Mouse (Mus musculus) heart, embryonic 16.5 days (tissue): ENCODE measurements at regions not wholly inside any gene's neighbourhood (a gene's known extent, or its start where the extent isn't known, plus 50 kb on each side); places are given as distances from the start of the nearest gene placed in this dataset.

Experiments used
- ATAC-seq: fragments of 200-750 bp; cut with Nextera tagmentation; replicated peaks from 2 replicates; pipeline ENCODE4 v1.8.0; 2017; ENCODE audit warnings: moderate number of reproducible peaks; ENCODE audit not compliant: insufficient read depth, low FRiP score; ENCODE audit errors: extremely low read depth
- H3K27ac ChIP-seq: fragments of 300-500 bp; sonication (generic); 2 replicates; pipeline ENCODE4 v1.5.1; 2014; ENCODE audit warnings: mild to moderate bottlenecking, low read length, control low read depth, moderate library complexity
- H3K27me3 ChIP-seq: fragments of 300-500 bp; sonication (generic); 2 replicates; pipeline ENCODE4 v1.6.1; 2014; ENCODE audit warnings: low read length, mixed read lengths; ENCODE audit not compliant: control insufficient read depth, insufficient read depth
- H3K36me3 ChIP-seq: fragments of 300-500 bp; sonication (generic); 2 replicates; pipeline ENCODE4 v1.6.1; 2014; ENCODE audit not compliant: control insufficient read depth, insufficient read depth
- H3K4me1 ChIP-seq: fragments of 300-500 bp; sonication (generic); 2 replicates; pipeline ENCODE4 v1.6.1; 2014; ENCODE audit warnings: low read length, mixed read lengths; ENCODE audit not compliant: control insufficient read depth, insufficient read depth
- H3K4me2 ChIP-seq: fragments of 300-500 bp; sonication (generic); 2 replicates; pipeline ENCODE4 v1.6.1; 2014; ENCODE audit warnings: low read depth, mild to moderate bottlenecking, control low read depth, low read length
- H3K4me3 ChIP-seq: fragments of 300-500 bp; sonication (generic); 2 replicates; pipeline ENCODE4 v1.5.1; 2014; ENCODE audit warnings: mild to moderate bottlenecking, control low read depth, low read length
- H3K9ac ChIP-seq: fragments of 300-500 bp; sonication (generic); 2 replicates; pipeline ENCODE4 v1.6.1; 2014; ENCODE audit warnings: low read length, control low read depth
- H3K9me3 ChIP-seq: fragments of 300-500 bp; sonication (generic); replicated peaks from 2 replicates; pipeline ENCODE4 v1.6.1; 2016; ENCODE audit warnings: low read length; ENCODE audit not compliant: control insufficient read depth
- WGBS: fragments of 180-500 bp; shearing (Covaris S2); extraction: QIAGEN DNeasy Blood & Tissue Kit; methylation state at CpG from one replicate; pipeline ENCODE4 v1.1.7; 2014; 5-methylcytosine and 5-hydroxymethylcytosine counted together

DNA sequence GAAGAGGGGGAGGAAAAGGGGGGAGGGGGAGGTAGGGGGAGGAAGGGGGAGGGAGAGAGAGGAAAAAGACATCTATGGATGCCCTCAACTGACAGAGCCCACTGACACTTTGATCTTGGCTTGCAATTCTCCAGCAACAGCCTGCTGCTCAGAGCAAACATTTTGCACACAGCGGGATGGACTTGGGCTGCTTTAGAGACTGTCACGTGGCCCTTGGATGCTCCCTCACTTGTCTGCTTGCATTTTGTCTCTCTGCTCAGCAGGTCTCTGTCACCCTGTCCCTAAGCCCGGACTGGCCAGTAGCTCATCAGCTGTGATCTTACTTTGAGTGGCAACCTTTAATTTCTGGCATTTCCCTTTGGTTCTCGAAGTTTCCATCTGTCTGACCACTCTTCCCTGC, 421.4 kb upstream of the Fam19a5 start:
- Histone ChIP-seq H3K4me2 (no peak overlapping the region), H3K4me1 (no peaks in the 10 kb centered on the region), H3K36me3 (no peaks in the 10 kb centered on the region), H3K4me3 (no peak overlapping the region), H3K27ac (no peak overlapping the region), H3K27me3 (no peaks in the 10 kb centered on the region), H3K9me3 (no peaks in the 10 kb centered on the region), H3K9ac (no peak overlapping the region)
- WGBS, result 19% methylated on average over 4 of the region's 4 CpGs
- ATAC-seq, result no peak

DNA sequence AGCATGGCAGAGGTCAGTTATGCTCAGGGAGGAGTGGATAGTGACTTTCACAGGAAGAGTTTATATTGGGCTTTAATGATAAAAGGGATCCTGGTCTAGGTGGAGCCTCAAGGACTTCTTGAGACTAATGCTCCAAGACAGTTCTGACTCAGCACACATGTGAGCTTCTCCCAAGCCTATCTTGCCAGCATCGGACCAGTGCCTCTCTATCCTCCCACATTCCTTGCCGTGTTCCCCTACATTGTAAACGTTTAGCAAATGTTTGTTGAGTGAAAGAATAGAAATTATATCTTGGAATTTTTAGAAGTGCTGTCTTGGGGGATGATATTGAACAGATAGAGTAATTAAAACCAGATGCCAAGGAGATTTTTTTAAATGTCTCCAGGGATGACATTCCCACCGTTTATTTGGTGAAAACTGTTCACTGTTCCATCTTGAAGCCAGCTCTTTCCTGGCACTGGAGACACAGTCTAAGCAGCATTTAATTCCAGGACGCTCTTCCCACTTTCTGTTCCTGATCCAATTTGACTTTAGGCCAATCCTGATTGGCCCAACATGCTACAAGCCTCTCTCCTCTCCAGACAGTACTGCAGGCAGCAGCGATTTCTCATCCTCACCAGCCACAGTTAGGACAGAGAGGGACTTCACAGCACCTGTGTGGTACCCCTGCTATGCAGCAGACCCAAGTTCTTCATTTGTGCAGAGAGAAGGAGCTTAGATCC, 418.5 kb upstream of the Fam19a5 start:
- Histone ChIP-seq H3K4me3 (no peak overlapping the region), H3K9ac (no peak overlapping the region), H3K27me3 (no peaks in the 10 kb centered on the region), H3K4me1 (no peaks in the 10 kb centered on the region), H3K9me3 (no peaks in the 10 kb centered on the region), H3K4me2 (no peak overlapping the region), H3K27ac (no peak overlapping the region), H3K36me3 (no peaks in the 10 kb centered on the region)
- 59% methylated on average over 6 of the region's 6 CpGs for WGBS
- ATAC-seq, result no peak

DNA sequence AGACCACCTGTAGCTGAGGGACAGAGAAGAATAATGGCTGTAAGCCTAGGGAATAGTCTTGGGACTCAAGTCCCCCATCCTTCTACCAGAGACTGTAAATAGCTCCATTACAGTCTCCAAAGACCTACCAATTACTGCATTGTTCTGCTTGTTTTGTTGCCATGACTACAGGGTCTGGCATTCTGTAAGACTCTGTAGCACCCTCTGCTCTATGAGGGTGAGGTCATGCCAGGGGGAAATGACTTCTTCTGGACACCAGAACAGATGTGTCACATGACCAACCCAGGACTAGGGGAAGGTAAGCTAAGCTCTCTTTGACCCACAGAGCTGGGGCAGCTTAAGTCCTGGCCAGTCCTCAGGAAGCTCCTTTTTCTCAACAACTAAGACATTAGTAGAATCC, 405.2 kb upstream of the Fam19a5 start:
- no peak for ATAC-seq
- Histone ChIP-seq H3K4me1 (no peaks in the 10 kb centered on the region), H3K36me3 (no peaks in the 10 kb centered on the region), H3K9me3 (no peaks in the 10 kb centered on the region), H3K9ac (no peak overlapping the region), H3K4me2 (no peak overlapping the region), H3K27ac (no peak overlapping the region), H3K4me3 (no peak overlapping the region), H3K27me3 (no peaks in the 10 kb centered on the region)

DNA sequence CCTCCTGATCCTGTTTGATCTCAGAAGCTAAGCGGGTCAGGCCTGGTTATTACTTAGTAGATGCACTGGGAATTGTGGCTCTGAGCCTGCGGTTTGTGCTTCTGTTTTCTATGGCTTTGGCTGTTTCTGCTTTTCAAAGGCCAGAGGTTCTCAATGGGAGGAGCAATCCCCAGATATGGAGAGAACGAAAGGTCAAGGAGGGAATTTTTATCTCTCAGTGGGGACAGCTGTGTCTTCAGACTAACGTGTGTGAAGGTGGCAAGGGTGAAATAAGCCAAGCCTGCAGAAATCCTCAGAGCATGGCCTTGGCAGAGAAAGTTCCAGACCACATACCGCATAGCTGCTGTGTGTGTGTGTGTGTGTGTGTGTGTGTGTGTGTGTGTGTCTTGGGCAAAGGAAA, 375.0 kb upstream of the Fam19a5 start:
- Histone ChIP-seq H3K4me3 (no peak overlapping the region), H3K4me1 (no peaks in the 10 kb centered on the region), H3K9ac (no peak overlapping the region), H3K36me3 (no peaks in the 10 kb centered on the region), H3K27ac (no peak overlapping the region), H3K9me3 (no peaks in the 10 kb centered on the region), H3K4me2 (no peak overlapping the region), H3K27me3 (no peaks in the 10 kb centered on the region)
- WGBS, result 59% methylated on average over 5 of the region's 5 CpGs
- no peak for ATAC-seq

DNA sequence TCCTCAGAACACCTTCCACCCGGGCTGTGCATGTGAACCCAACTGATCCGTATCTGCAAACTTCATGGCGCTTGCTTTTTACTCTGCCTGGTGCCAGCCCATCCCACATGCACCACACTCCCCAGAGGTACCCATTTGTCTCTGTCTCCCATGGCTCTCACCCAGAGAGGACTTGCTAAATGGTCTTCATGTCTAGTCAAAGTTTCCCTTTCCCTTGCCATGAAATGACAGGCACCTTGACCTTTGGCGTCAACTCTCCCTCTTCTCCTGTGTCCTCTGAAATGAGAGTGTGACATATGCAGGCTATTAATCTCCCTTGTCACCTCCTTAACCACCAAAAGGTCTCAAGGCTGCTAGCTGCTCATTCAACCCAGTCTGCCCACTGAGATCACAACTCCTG, 373.2 kb upstream of the Fam19a5 start:
- Histone ChIP-seq H3K27me3 (no peaks in the 10 kb centered on the region), H3K4me3 (no peak overlapping the region), H3K9me3 (no peaks in the 10 kb centered on the region), H3K4me1 (no peaks in the 10 kb centered on the region), H3K4me2 (no peak overlapping the region), H3K27ac (no peak overlapping the region), H3K36me3 (no peaks in the 10 kb centered on the region), H3K9ac (no peak overlapping the region)
- no peak for ATAC-seq
- 39% methylated on average over 4 of the region's 4 CpGs for WGBS

DNA sequence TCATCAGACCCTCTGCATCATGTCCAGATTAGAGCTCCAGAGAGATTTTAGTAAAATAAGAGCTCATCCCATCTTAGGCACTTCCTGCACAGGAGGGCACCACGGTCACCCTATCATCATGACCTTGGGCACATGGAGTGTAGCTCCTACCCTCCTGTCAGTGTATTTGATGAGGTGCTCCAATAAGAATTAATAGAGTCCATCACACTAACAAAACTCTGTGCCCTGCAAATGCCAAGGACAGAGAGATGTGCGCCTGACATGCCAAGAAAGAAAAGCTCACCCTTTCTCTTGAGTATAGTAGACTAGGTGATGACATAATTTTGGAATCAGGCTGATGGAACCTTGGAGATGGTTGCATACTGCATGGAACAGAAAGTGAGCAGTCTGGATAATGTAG, 371.0 kb upstream of the Fam19a5 start:
- 90% methylated on average over 2 of the region's 2 CpGs for WGBS
- H3K4me1 ChIP-seq, result no peaks in the 10 kb centered on the region
- no peaks in the 10 kb centered on the region for H3K9me3 ChIP-seq
- no peak overlapping the region for H3K4me2 ChIP-seq
- ATAC-seq, result no peak
- H3K4me3 ChIP-seq, result no peak overlapping the region
- H3K9ac ChIP-seq, result no peak overlapping the region
- H3K27me3 ChIP-seq, result no peaks in the 10 kb centered on the region
- H3K27ac ChIP-seq, result no peak overlapping the region
- H3K36me3 ChIP-seq, result no peaks in the 10 kb centered on the region

DNA sequence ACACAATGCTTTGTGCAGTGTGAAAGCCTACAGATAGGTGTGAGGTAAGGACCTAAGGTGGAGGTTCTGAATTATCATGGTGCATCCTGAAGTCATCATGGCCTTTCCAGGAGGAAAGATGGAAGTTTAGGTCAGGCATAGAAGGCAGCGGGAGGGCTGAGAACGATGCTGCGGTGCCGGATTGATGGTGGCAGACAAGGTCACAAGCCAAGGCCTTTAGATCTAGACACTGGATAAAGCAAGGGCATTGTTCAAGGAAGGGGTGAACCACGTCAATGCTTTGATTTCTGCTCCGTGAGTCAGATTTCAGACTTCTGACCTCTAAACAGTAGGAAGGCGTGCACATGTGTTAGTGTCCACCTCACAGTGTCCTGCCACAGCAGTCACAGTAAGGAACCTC, 365.5 kb upstream of the Fam19a5 start:
- H3K9me3 ChIP-seq, result no peaks in the 10 kb centered on the region
- no peaks in the 10 kb centered on the region for H3K27me3 ChIP-seq
- ATAC-seq, result no peak
- H3K27ac ChIP-seq, result no peak overlapping the region
- 86% methylated on average over 7 of the region's 7 CpGs for WGBS
- no peak overlapping the region for H3K4me2 ChIP-seq
- no peak overlapping the region for H3K4me3 ChIP-seq
- H3K36me3 ChIP-seq, result no peaks in the 10 kb centered on the region
- H3K4me1 ChIP-seq, result no peaks in the 10 kb centered on the region
- no peak overlapping the region for H3K9ac ChIP-seq

DNA sequence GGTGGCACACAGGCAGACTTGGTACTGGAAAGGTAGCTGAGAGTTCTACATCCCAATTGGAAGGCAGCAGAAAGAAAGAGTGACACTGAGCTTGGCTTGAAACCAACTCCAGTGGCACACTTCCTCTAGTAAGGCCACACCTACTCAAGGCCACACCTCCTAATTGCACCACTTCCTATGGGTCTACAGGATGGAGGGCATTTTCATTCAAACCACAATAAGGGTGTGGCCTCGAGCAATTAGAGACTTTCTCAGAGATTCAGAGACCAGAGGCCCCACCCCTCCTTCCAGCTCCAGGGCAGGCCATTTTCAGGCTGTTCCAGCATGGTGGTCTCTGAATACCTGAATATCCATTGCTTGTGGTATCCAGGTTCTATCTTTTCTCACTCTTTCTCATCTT, 363.3 kb upstream of the Fam19a5 start:
- Histone ChIP-seq H3K4me2 (no peak overlapping the region), H3K9ac (no peak overlapping the region), H3K27me3 (no peaks in the 10 kb centered on the region), H3K4me1 (no peaks in the 10 kb centered on the region), H3K9me3 (no peaks in the 10 kb centered on the region), H3K36me3 (no peaks in the 10 kb centered on the region), H3K4me3 (no peak overlapping the region), H3K27ac (no peak overlapping the region)
- WGBS, result 53% methylated on average over 1 of the region's 1 CpGs
- ATAC-seq, result no peak

DNA sequence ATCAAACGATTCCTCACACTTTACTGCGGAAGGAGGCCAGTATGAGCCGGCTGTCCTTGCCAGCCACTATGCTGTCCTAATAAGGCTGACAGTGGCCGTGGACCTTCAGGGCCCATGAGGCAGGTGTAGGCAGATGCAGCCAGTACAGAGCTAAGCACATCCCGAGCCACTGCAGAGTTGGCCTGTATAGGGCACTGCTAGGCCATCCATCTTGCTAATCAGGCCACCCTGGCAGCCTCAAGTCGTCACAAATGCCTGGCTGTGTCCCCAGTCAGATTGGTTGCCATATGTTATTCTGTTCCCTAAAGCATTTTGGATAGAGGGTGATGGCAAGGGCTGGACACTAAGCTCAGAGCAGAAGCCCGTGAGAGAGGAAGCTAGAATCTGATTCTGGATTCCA, 359.9 kb upstream of the Fam19a5 start:
- Histone ChIP-seq H3K4me2 (no peak overlapping the region), H3K36me3 (no peaks in the 10 kb centered on the region), H3K4me1 (no peaks in the 10 kb centered on the region), H3K27ac (no peak overlapping the region), H3K9me3 (no peaks in the 10 kb centered on the region), H3K4me3 (no peak overlapping the region), H3K9ac (no peak overlapping the region), H3K27me3 (no peaks in the 10 kb centered on the region)
- WGBS, result 60% methylated on average over 7 of the region's 7 CpGs
- ATAC-seq, result no peak
